Mouse (Mus musculus) small intestine, adult 2 months (tissue): Measurements from ENCODE around the gene Trp53rkb.
"Not testable (repeated sequence)": the region's sequence is repeated elsewhere in the genome, so short reads cannot be mapped to it uniquely, and the experiment has no call there.

ENCODE experiments used
- CTCF ChIP-seq: fragments of 200-500 bp; IDR thresholded peaks from 2 replicates; pipeline ENCODE4 v1.5.1; 2012; ENCODE audit warnings: low read depth, mild to moderate bottlenecking, control low read depth, inconsistent platforms, low read length, moderate library complexity, mixed read lengths; ENCODE audit not compliant: insufficient replicate concordance, insufficient read length; ENCODE audit errors: extremely low read depth
- POLR2A ChIP-seq: fragments of 200-500 bp; IDR thresholded peaks from 2 replicates; pipeline ENCODE4 v1.6.1; 2012; ENCODE audit warnings: low read depth, mild to moderate bottlenecking, control low read depth, inconsistent platforms, low read length, moderate library complexity

- TF ChIP-seq CTCF = not testable (repeated sequence)
- peak; percentile 40 for TF ChIP-seq POLR2A
These were observed 1.3 kb downstream of the Trp53rkb start for GRCm38 (mm10) chr2:166793542-166794214.
